Mouse (Mus musculus) kidney, embryonic 14.5 days (tissue): Measurements from ENCODE around the gene Tle2. TPM values are rescaled to one million over a fixed set of nuclear protein-coding genes. Genes with fewer than 3 reads are reported as not detected.

Experiments used
- ATAC-seq: fragments of 200-750 bp; cut with Nextera tagmentation; 2 replicates; pipeline ENCODE4 v1.8.0; 2017; ENCODE audit warnings: moderate number of reproducible peaks, mild to moderate bottlenecking, moderate TSS enrichment, moderate library complexity; ENCODE audit not compliant: low FRiP score, low TSS enrichment
- H3K27ac ChIP-seq: fragments of 300-500 bp; sonication (generic); 2 replicates; pipeline ENCODE4 v1.5.1; 2014; ENCODE audit warnings: low read depth, mild to moderate bottlenecking, low read length, moderate library complexity, mixed read lengths
- H3K27me3 ChIP-seq: fragments of 300-500 bp; sonication (generic); 2 replicates; pipeline ENCODE4 v1.6.1; 2014; ENCODE audit warnings: mild to moderate bottlenecking, low read length; ENCODE audit not compliant: control insufficient read depth, insufficient read depth
- H3K36me3 ChIP-seq: fragments of 300-500 bp; sonication (generic); 2 replicates; pipeline ENCODE4 v1.6.1; 2014; ENCODE audit warnings: low read length, mixed read lengths; ENCODE audit not compliant: control insufficient read depth, insufficient read depth
- H3K4me1 ChIP-seq: fragments of 300-500 bp; sonication (generic); 2 replicates; pipeline ENCODE4 v1.6.1; 2014; ENCODE audit warnings: low read length, mixed read lengths; ENCODE audit not compliant: control insufficient read depth, insufficient read depth
- H3K4me2 ChIP-seq: fragments of 300-500 bp; sonication (generic); replicated peaks from 2 replicates; pipeline ENCODE4 v1.6.1; 2014; ENCODE audit warnings: low read depth, mild to moderate bottlenecking, low read length
- H3K4me3 ChIP-seq: fragments of 300-500 bp; sonication (generic); 2 replicates; pipeline ENCODE4 v1.5.1; 2014; ENCODE audit warnings: mild to moderate bottlenecking, low read length
- H3K9ac ChIP-seq: fragments of 300-500 bp; sonication (generic); 2 replicates; pipeline ENCODE4 v1.6.1; 2014; ENCODE audit warnings: low read depth, mild to moderate bottlenecking, low read length, moderate library complexity
- H3K9me3 ChIP-seq: fragments of 300-500 bp; sonication (generic); 2 replicates; pipeline ENCODE4 v1.6.1; 2016; ENCODE audit warnings: low read length; ENCODE audit not compliant: control insufficient read depth
- WGBS: fragments of 180-500 bp; shearing (Covaris S2); extraction: QIAGEN DNeasy Blood & Tissue Kit; methylation state at CpG from one replicate; pipeline ENCODE4 v1.1.7; 2014; 5-methylcytosine and 5-hydroxymethylcytosine counted together
- polyA plus RNA-seq: library from polyadenylated mRNA; unstranded; fragments of >200 nt; fragmentation: Nextera tagmentation; extraction: Ambion mirVana; gene quantifications from 2 replicates; pipeline ENCODE4 v1.2.1, GENCODE M21; 2014

Tle2 gene
- polyA plus RNA-seq, 1 experiment from 2014 or later = 30.4 TPM

DNA sequence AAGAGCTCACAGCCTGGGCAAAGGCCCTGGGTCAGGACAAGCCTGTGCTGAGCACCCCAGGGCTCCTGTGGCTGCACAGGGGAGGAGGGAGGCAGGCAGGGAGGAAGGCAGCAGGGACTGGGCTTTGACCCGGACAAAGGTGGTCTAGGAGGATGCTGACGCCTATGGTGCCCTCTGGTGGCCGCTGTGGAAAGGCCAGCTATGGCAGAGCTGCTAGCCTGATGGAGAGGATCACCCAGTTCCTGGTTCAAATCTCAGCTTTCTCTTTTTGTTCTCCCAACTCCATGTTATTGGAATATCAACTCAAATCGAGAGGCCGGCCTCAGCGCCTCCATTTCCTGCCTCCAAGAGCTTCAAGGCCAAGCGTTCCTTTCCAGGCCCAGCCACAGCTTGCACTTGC is 24.1 kb upstream of the Tle2 start:
- no peak for ATAC-seq
- H3K27me3 ChIP-seq = no peaks in the 10 kb centered on the region
- H3K9ac ChIP-seq = no peak overlapping the region
- no peak overlapping the region for H3K4me3 ChIP-seq
- no peak overlapping the region for H3K4me2 ChIP-seq
- no peak overlapping the region for H3K27ac ChIP-seq
- peaks cover 3% of the 10 kb centered on the region; the same call in 1 of the 2 replicates for H3K4me1 ChIP-seq
- H3K9me3 ChIP-seq = no peaks in the 10 kb centered on the region
- no peaks in the 10 kb centered on the region for H3K36me3 ChIP-seq
- WGBS = 13% methylated on average over 7 of the region's 7 CpGs

DNA sequence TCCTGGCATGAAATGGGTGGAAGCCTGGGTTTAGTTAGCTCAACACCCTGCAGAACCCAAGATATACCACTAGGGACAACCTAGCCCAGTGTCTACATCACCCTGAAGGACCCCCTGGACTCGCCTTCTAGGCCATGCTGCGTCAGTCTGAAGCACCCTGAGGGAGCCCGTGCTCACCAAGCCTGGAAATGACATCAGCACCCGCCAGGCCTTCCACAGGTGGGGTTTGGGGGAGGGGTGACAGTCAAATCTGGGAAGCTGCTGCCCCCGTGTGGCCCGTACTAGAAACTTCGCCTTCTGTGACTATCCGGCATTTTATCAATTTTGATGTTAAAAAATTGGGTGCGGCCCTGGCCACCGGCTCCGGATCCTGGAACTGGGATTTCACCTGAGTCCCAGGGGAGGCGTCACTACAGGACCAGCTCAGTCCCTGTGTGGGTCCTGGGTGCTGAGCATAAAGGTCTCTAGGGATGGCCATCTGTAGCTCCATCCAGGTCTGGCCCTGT is 22.7 kb upstream of the Tle2 start:
- no peaks in the 10 kb centered on the region for H3K36me3 ChIP-seq
- H3K9ac ChIP-seq = no peak overlapping the region
- H3K27me3 ChIP-seq = no peaks in the 10 kb centered on the region
- 7% methylated on average over 12 of the region's 12 CpGs for WGBS
- no peaks in the 10 kb centered on the region for H3K4me1 ChIP-seq
- peak; percentile 90 for ATAC-seq
- H3K27ac ChIP-seq = no peak overlapping the region
- H3K4me3 ChIP-seq = no peak overlapping the region
- H3K4me2 ChIP-seq = no peak overlapping the region
- H3K9me3 ChIP-seq = no peaks in the 10 kb centered on the region

DNA sequence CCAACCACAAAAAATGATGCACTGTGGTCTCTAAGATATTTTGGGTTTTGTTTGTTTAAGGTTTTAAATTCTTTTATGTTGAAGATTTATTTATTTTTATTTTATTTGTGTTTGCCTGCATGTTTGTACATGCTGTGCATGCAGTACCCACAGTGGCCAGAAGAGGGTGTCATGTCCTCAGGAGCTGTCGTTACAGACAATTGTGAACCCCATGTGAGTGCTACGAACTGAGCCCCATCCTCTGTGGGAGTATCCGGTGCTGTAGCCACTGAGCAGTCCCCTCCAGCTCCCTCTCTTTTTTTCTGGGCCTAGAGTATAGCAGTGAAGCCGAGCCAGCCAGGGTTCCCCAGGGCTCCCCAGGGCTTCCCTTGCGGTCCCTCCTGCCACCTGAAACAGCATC is 21.1 kb upstream of the Tle2 start:
- H3K27ac ChIP-seq = no peak overlapping the region
- H3K4me2 ChIP-seq = no peak overlapping the region
- H3K4me1 ChIP-seq = no peaks in the 10 kb centered on the region
- H3K9me3 ChIP-seq = no peaks in the 10 kb centered on the region
- no peaks in the 10 kb centered on the region for H3K27me3 ChIP-seq
- WGBS = 89% methylated on average over 5 of the region's 5 CpGs
- no peak overlapping the region for H3K9ac ChIP-seq
- H3K36me3 ChIP-seq = no peaks in the 10 kb centered on the region
- H3K4me3 ChIP-seq = no peak overlapping the region
- no peak for ATAC-seq

DNA sequence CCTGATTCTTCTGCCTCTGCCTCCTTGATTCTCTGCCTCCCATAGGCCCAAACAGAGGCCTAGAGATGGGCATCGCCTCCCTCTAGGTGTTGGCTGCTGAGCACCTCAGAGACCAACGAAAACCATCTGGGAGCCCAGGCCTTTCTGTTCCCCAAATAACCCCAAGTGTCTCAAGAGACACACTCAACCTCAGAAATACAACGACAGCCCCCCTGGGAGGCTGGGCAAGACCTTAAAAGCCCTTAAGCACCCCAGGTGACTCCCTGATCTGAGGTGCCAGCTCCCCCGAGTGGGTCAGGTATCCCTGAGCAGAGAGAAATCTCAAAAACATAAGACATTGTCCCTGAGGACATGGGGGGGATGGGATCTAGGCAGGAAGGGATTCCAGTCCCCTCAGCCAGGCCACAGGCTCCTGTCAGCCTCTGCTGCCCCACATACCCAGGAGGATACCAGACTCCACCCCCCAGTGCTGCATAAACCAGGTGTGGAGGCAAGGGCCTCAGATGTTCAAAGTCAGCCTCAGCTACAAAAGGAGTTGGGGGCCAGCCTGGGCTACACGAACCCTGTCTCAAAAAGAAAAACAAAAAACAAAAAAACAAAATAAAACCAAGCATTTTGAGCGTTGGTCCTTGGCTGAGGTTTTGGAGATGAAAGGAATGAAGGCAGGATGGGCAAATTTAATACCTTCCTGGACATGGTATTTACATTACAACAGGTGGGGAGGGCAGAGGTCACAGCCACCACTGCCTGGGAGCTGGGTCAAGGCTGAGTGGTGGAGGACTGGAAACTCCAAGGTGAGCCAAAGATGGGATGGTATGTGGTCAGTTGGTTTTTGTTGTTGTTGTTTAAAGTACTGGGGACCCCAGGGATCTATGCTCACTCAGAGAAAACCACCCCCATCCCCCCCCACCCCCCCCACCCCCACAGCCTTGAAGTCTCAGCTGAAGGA is 20.3 kb upstream of the Tle2 start:
- H3K9ac ChIP-seq = no peak overlapping the region

DNA sequence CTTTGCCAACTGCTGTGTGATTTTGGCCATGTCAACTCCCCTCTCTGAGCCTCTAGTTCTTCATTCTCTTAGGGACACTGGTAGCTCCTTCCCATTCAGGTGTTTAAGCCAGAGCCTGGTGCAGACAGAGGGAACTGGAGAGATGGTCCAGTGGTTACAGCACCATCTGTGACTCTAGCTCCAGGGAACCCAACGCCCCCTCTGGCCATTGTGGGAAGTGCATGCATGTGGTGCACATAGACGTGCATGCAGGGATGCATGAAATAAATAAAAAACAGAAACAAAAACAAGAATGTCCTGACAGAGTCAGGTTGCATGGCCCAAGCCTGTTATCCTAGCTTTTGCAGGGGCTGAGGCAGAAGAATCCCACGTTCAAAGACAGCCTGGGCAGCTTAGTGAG is 18.1 kb upstream of the Tle2 start:
- whole genome bisulfite sequencing = 73% methylated on average over 3 of the region's 3 CpGs
- ATAC-seq = no peak
- Histone ChIP-seq H3K4me1 (peaks cover 7% of the 10 kb centered on the region), H3K36me3 (no peaks in the 10 kb centered on the region), H3K4me3 (no peak overlapping the region), H3K4me2 (no peak overlapping the region), H3K27ac (no peak overlapping the region), H3K9me3 (no peaks in the 10 kb centered on the region), H3K27me3 (no peaks in the 10 kb centered on the region), H3K9ac (no peak overlapping the region)

More for the DNA sequence above, 20.3 kb upstream of the Tle2 start:
- H3K4me1 ChIP-seq = no peaks in the 10 kb centered on the region
- H3K9me3 ChIP-seq = no peaks in the 10 kb centered on the region
- H3K36me3 ChIP-seq = no peaks in the 10 kb centered on the region
- ATAC-seq = no peak
- no peaks in the 10 kb centered on the region for H3K27me3 ChIP-seq
- WGBS = 77% methylated on average over 6 of the region's 6 CpGs
- H3K27ac ChIP-seq = no peak overlapping the region
- no peak overlapping the region for H3K4me3 ChIP-seq
- H3K4me2 ChIP-seq = no peak overlapping the region

DNA sequence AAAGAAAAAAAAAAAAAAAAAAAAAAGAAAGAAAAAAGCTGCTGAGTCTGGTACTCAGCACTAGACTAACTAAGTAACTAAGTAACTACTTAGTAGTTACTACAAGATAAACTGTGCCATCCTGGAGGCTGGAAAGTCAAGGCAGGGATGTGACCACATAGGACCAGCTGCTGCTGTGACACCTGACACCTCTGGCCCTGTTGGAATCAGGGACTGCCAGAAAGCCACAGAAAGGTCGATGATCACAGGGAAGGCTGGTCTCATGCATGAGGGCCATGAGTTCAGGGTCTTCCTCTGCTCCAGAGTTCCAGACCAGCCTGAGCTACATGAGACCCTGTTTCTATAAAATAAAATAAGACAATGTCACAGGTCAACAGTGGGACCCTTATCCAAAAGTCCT is 16.9 kb upstream of the Tle2 start:
- H3K4me2 ChIP-seq = no peak overlapping the region
- H3K4me3 ChIP-seq = no peak overlapping the region
- no peak overlapping the region for H3K27ac ChIP-seq
- H3K27me3 ChIP-seq = no peaks in the 10 kb centered on the region
- no peaks in the 10 kb centered on the region for H3K9me3 ChIP-seq
- 14% methylated on average over 1 of the region's 1 CpGs for WGBS
- ATAC-seq = no peak
- peaks cover 6% of the 10 kb centered on the region; the same call in 1 of the 2 replicates for H3K36me3 ChIP-seq
- H3K9ac ChIP-seq = no peak overlapping the region
- H3K4me1 ChIP-seq = peaks cover 11% of the 10 kb centered on the region

DNA sequence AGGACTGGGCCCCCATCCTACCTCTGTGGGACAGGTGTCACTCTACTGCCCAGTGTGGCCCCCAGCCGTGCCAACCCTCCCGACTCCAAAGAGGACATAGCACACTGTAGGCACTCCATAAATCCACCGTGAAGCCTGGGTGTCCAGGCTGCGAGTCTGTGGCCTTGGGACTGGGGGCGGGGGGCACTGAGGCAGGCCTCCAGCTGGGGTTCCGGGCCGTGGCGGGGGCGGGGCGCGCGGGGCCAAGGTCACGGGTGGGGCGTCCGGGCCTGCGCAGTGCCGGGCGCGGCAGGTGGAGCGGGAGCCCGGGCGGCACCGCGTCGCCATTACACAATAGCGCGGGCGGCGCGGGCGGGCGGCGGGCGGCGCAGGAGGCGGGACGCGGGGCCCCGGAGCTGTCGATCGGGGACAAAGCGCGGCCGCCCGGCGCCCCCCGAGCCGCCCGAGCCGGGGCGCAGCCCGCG is 15.2 kb upstream of the Tle2 start, which contains the start of gene Aes:
Gene Aes (plus strand): TSS at position 326 of the 464 bp plus-strand sequence.
- no peaks in the 10 kb centered on the region for H3K9me3 ChIP-seq
- H3K27ac ChIP-seq = peak within 1 kb of the TSS; percentile 95
- peak within 1 kb of the TSS; percentile 98 for H3K9ac ChIP-seq
- H3K4me2 ChIP-seq = peak within 1 kb of the TSS; percentile 98
- peaks cover 16% of the 10 kb centered on the region; the same call in 1 of the 2 replicates for H3K36me3 ChIP-seq
- peak; percentile 47 for ATAC-seq
- H3K4me3 ChIP-seq = peak within 1 kb of the TSS; percentile 96
- H3K4me1 ChIP-seq = peaks cover 24% of the 10 kb centered on the region
- no peaks in the 10 kb centered on the region for H3K27me3 ChIP-seq
- 2% methylated on average over 22 of the region's 53 CpGs for WGBS

DNA sequence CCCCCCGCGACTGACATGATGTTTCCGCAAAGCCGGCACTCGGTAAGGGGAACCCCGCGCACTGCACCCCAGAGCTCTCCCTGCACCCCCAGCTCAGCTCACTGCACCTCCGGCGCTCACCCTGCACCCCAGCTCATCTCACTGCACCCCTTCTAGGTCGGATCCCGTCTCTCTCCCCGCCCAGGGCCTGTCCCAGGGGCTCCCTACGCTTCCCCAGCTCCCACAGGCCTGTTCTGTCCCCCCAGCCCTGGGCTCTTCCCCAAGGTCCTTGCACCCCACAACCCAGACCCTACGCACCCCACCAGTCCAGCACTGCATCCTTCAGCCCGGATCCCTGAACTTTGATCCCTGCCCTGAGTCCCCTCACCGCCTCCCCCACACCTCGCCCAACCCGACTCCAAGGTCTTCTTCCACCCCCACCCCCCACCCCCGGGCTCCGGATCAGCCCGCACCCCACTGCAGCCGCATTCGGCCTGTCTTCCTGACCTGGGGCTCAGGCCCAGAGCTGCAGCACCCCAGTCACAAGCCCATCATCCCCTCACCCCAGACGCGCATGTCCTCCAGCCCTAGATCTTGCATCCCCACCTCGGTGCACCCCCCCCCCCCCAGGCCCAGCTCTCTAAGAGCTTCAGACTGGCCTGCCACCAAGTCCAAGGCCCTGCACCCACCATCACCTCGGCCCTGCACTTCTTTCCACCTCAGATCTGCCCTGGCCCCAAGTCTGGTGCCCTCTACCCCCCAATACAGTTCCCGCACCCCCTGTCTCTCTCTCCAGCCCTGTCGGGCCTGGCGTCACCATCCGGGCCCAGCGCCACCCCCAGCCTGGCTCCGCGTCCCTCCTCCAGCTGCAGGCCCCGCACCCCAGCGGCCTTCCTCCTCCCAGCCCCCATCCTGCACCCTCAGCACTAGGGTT is 14.5 kb upstream of the Tle2 start:
- peak overlapping the region; percentile 95 for H3K27ac ChIP-seq
- 1% methylated on average over 34 of the region's 36 CpGs for WGBS
- peak; percentile 17 for ATAC-seq

More for the DNA sequence above, 14.5 kb upstream of the Tle2 start:
- H3K4me1 ChIP-seq = peaks cover 31% of the 10 kb centered on the region
- H3K4me3 ChIP-seq = peak overlapping the region; percentile 96
- no peaks in the 10 kb centered on the region for H3K9me3 ChIP-seq
- peak overlapping the region; percentile 98 for H3K9ac ChIP-seq
- peaks cover 23% of the 10 kb centered on the region for H3K36me3 ChIP-seq
- no peaks in the 10 kb centered on the region for H3K27me3 ChIP-seq
- peak overlapping the region; percentile 98 for H3K4me2 ChIP-seq
